Mouse (Mus musculus): ENCODE data around the gene Myh7b. TPM values are rescaled to one million over a fixed set of nuclear protein-coding genes. Genes with fewer than 3 reads are reported as not detected.

Myh7b gene
- polyA plus RNA-seq, 1 experiment from 2014 or later = 0.77 TPM

- no peak overlapping the region for H3K4me2 ChIP-seq (ENCODE audit: low read depth, low read length)
- no peaks in the 10 kb centered on the region for H3K27me3 ChIP-seq (replicated peaks; ENCODE audit: control insufficient read depth, insufficient read depth, low read length)
- WGBS = 85% methylated on average over 6 of the region's 6 CpGs
- H3K9ac ChIP-seq (ENCODE audit: low read depth, low read length) = no peak overlapping the region
- H3K9me3 ChIP-seq (ENCODE audit: control insufficient read depth, low read length) = no peaks in the 10 kb centered on the region
- H3K36me3 ChIP-seq (ENCODE audit: control insufficient read depth, insufficient read depth, low read length) = peaks cover 5% of the 10 kb centered on the region
- H3K27ac ChIP-seq (ENCODE audit: low read length) = no peak overlapping the region
- H3K4me3 ChIP-seq (ENCODE audit: low read length) = no peak overlapping the region
- no peaks in the 10 kb centered on the region for H3K4me1 ChIP-seq (ENCODE audit: control insufficient read depth, insufficient read depth, low read length)
- ATAC-seq = no peak
Measured at GRCm38 (mm10) chr2:155663910-155664460, 53.0 kb downstream of the Myh7b start.

GRCm38 (mm10) chr2:155667881-155668280, 56.9 kb downstream of the Myh7b start:
- H3K4me2 ChIP-seq (ENCODE audit: low read depth, low read length) = no peak overlapping the region
- no peak for ATAC-seq
- H3K9ac ChIP-seq (ENCODE audit: low read depth, low read length) = no peak overlapping the region
- H3K9me3 ChIP-seq (ENCODE audit: control insufficient read depth, low read length) = no peaks in the 10 kb centered on the region
- H3K4me3 ChIP-seq (ENCODE audit: low read length) = no peak overlapping the region
- H3K27me3 ChIP-seq (replicated peaks; ENCODE audit: control insufficient read depth, insufficient read depth, low read length) = no peaks in the 10 kb centered on the region
- no peak overlapping the region for H3K27ac ChIP-seq (ENCODE audit: low read length)
- peaks cover 5% of the 10 kb centered on the region; the same call in 1 of the 2 replicates for H3K36me3 ChIP-seq (ENCODE audit: control insufficient read depth, insufficient read depth, low read length)
- 97% methylated on average over 8 of the region's 8 CpGs for WGBS
- no peaks in the 10 kb centered on the region for H3K4me1 ChIP-seq (ENCODE audit: control insufficient read depth, insufficient read depth, low read length)

- Histone ChIP-seq H3K36me3 (ENCODE audit: control insufficient read depth, insufficient read depth, low read length) (peaks cover 5% of the 10 kb centered on the region; the same call in 1 of the 2 replicates), H3K27ac (ENCODE audit: low read length) (no peak overlapping the region), H3K4me2 (ENCODE audit: low read depth, low read length) (no peak overlapping the region), H3K9me3 (ENCODE audit: control insufficient read depth, low read length) (no peaks in the 10 kb centered on the region), H3K4me3 (ENCODE audit: low read length) (no peak overlapping the region), H3K27me3 (replicated peaks; ENCODE audit: control insufficient read depth, insufficient read depth, low read length) (no peaks in the 10 kb centered on the region), H3K4me1 (ENCODE audit: control insufficient read depth, insufficient read depth, low read length) (no peaks in the 10 kb centered on the region), H3K9ac (ENCODE audit: low read depth, low read length) (no peak overlapping the region)
- WGBS = 83% methylated on average over 4 of the region's 4 CpGs
- ATAC-seq = no peak
Measured at GRCm38 (mm10) chr2:155668461-155668860, 57.4 kb downstream of the Myh7b start.

GRCm38 (mm10) chr2:155671236-155671635, 60.2 kb downstream of the Myh7b start:
- WGBS = 70% methylated on average over 4 of the region's 4 CpGs
- H3K4me2 ChIP-seq (ENCODE audit: low read depth, low read length) = no peak overlapping the region
- no peak overlapping the region for H3K9ac ChIP-seq (ENCODE audit: low read depth, low read length)
- H3K27ac ChIP-seq (ENCODE audit: low read length) = no peak overlapping the region
- H3K4me3 ChIP-seq (ENCODE audit: low read length) = no peak overlapping the region
- peaks cover 5% of the 10 kb centered on the region; the same call in 1 of the 2 replicates for H3K36me3 ChIP-seq (ENCODE audit: control insufficient read depth, insufficient read depth, low read length)
- no peak for ATAC-seq
- H3K27me3 ChIP-seq (replicated peaks; ENCODE audit: control insufficient read depth, insufficient read depth, low read length) = no peaks in the 10 kb centered on the region
- H3K4me1 ChIP-seq (ENCODE audit: control insufficient read depth, insufficient read depth, low read length) = peaks cover 4% of the 10 kb centered on the region; the same call in 1 of the 2 replicates
- no peaks in the 10 kb centered on the region for H3K9me3 ChIP-seq (ENCODE audit: control insufficient read depth, low read length)

DNA sequence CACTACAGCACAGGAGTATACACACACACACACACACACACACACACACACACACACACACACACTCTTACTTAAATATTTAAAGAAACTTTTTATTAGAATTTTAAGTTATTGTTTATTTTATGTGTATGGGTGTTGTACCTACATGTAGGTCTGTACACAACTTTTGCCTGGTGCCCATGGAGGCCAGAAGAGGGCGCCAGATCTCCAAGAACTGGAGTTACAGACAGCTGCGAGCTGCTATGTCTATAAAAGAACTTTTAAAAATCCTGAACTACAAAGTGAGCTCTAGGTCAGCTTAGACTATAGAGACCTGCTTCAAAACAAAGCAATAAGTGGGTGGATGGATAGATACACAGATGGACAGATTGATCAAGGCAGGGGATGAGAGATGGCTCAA, 62.5 kb downstream of the Myh7b start:
- Histone ChIP-seq H3K4me2 (ENCODE audit: low read depth, low read length) (no peak overlapping the region), H3K4me1 (ENCODE audit: control insufficient read depth, insufficient read depth, low read length) (peaks cover 4% of the 10 kb centered on the region; the same call in 1 of the 2 replicates), H3K27ac (ENCODE audit: low read length) (no peak overlapping the region), H3K27me3 (replicated peaks; ENCODE audit: control insufficient read depth, insufficient read depth, low read length) (no peaks in the 10 kb centered on the region), H3K9ac (ENCODE audit: low read depth, low read length) (no peak overlapping the region), H3K9me3 (ENCODE audit: control insufficient read depth, low read length) (no peaks in the 10 kb centered on the region), H3K4me3 (ENCODE audit: low read length) (no peak overlapping the region), H3K36me3 (ENCODE audit: control insufficient read depth, insufficient read depth, low read length) (peaks cover 5% of the 10 kb centered on the region; the same call in 1 of the 2 replicates)
- WGBS = 29% methylated on average over 2 of the region's 2 CpGs
- no peak for ATAC-seq

DNA sequence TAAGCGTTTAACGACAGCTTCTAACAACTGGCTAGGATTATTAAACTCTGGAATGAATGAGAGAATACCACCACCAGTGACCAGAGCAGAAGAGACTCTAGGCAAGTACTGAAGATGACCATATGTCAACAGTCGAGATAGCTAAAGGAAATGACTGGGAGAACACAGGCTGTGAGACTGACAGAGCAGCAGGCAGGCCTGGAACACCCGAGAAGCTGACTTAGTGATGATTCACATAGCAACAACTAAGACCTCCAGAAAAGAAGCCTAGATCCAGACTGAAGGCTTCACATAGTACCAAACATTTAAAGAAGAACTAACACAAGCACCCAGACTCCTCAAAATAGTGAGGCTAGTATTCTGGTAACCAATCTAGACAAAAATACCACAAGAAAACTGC, 64.1 kb downstream of the Myh7b start:
- peaks cover 5% of the 10 kb centered on the region; the same call in 1 of the 2 replicates for H3K36me3 ChIP-seq (ENCODE audit: control insufficient read depth, insufficient read depth, low read length)
- no peak for ATAC-seq
- H3K27ac ChIP-seq (ENCODE audit: low read length) = no peak overlapping the region
- no peaks in the 10 kb centered on the region for H3K9me3 ChIP-seq (ENCODE audit: control insufficient read depth, low read length)
- WGBS = 48% methylated on average over 4 of the region's 4 CpGs
- H3K4me2 ChIP-seq (ENCODE audit: low read depth, low read length) = no peak overlapping the region
- H3K4me1 ChIP-seq (ENCODE audit: control insufficient read depth, insufficient read depth, low read length) = peaks cover 4% of the 10 kb centered on the region; the same call in 1 of the 2 replicates
- no peak overlapping the region for H3K4me3 ChIP-seq (ENCODE audit: low read length)
- H3K27me3 ChIP-seq (replicated peaks; ENCODE audit: control insufficient read depth, insufficient read depth, low read length) = no peaks in the 10 kb centered on the region
- no peak overlapping the region for H3K9ac ChIP-seq (ENCODE audit: low read depth, low read length)

GRCm38 (mm10) chr2:155679586-155680110, 68.6 kb downstream of the Myh7b start:
- H3K36me3 ChIP-seq (ENCODE audit: control insufficient read depth, insufficient read depth, low read length) = no peaks in the 10 kb centered on the region
- H3K9ac ChIP-seq (ENCODE audit: low read depth, low read length) = no peak overlapping the region
- ATAC-seq = no peak
- H3K9me3 ChIP-seq (ENCODE audit: control insufficient read depth, low read length) = no peaks in the 10 kb centered on the region
- no peak overlapping the region for H3K4me2 ChIP-seq (ENCODE audit: low read depth, low read length)
- no peaks in the 10 kb centered on the region for H3K27me3 ChIP-seq (replicated peaks; ENCODE audit: control insufficient read depth, insufficient read depth, low read length)
- no peak overlapping the region for H3K27ac ChIP-seq (ENCODE audit: low read length)
- H3K4me1 ChIP-seq (ENCODE audit: control insufficient read depth, insufficient read depth, low read length) = peaks cover 4% of the 10 kb centered on the region; the same call in 1 of the 2 replicates
- WGBS = 90% methylated on average over 4 of the region's 4 CpGs
- H3K4me3 ChIP-seq (ENCODE audit: low read length) = no peak overlapping the region

DNA sequence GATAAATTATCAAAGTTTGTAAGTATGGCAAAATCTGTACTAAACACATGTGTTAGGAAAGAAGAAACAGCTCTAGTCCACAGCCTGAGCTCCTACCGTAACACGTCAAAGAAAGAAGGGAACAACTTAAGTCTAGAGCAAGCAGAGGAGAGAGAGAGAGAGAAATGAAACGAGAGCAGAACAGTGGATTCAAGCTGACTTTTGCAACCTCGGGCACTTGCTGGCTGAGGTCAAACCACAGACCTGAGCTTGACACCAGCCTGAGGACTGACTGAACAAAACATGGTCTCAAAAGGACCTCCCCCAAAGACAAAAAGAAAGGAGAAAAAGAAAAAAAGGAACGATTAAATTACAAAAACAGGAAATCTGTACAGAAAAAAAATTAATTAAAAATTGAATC, 69.6 kb downstream of the Myh7b start:
- no peaks in the 10 kb centered on the region for H3K36me3 ChIP-seq (ENCODE audit: control insufficient read depth, insufficient read depth, low read length)
- H3K9me3 ChIP-seq (ENCODE audit: control insufficient read depth, low read length) = no peaks in the 10 kb centered on the region
- H3K4me2 ChIP-seq (ENCODE audit: low read depth, low read length) = no peak overlapping the region
- ATAC-seq = no peak
- no peak overlapping the region for H3K9ac ChIP-seq (ENCODE audit: low read depth, low read length)
- no peaks in the 10 kb centered on the region for H3K27me3 ChIP-seq (replicated peaks; ENCODE audit: control insufficient read depth, insufficient read depth, low read length)
- no peak overlapping the region for H3K4me3 ChIP-seq (ENCODE audit: low read length)
- H3K4me1 ChIP-seq (ENCODE audit: control insufficient read depth, insufficient read depth, low read length) = no peaks in the 10 kb centered on the region
- no peak overlapping the region for H3K27ac ChIP-seq (ENCODE audit: low read length)
- WGBS = 68% methylated on average over 5 of the region's 5 CpGs

- Histone ChIP-seq H3K36me3 (ENCODE audit: control insufficient read depth, insufficient read depth, low read length) (no peaks in the 10 kb centered on the region), H3K4me3 (ENCODE audit: low read length) (no peak overlapping the region), H3K9me3 (ENCODE audit: control insufficient read depth, low read length) (no peaks in the 10 kb centered on the region), H3K4me1 (ENCODE audit: control insufficient read depth, insufficient read depth, low read length) (no peaks in the 10 kb centered on the region), H3K4me2 (ENCODE audit: low read depth, low read length) (no peak overlapping the region), H3K27ac (ENCODE audit: low read length) (no peak overlapping the region), H3K27me3 (replicated peaks; ENCODE audit: control insufficient read depth, insufficient read depth, low read length) (no peaks in the 10 kb centered on the region), H3K9ac (ENCODE audit: low read depth, low read length) (no peak overlapping the region)
- WGBS = 65% methylated on average over 8 of the region's 8 CpGs
- no peak for ATAC-seq
Measured at GRCm38 (mm10) chr2:155681194-155681593, 70.2 kb downstream of the Myh7b start.

DNA sequence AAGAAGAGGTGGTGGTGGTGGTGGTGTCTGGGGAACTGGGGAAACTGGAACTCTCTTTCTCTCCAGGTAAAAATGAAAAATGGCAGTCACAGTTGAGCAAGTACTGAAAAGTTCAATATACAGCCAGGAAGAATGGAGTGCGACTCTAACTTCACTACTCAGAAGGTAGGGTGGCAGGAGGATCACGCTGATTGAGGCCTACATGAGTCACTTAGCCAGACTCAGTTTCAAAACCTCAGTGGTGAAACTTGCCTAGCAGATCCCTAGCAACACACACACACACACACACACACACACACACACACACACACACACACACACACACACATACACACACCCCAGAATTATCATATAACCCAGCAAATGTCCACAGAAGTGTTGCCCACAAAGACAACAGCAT, 70.9 kb downstream of the Myh7b start:
- ATAC-seq = no peak
- Histone ChIP-seq H3K4me1 (ENCODE audit: control insufficient read depth, insufficient read depth, low read length) (no peaks in the 10 kb centered on the region), H3K27me3 (replicated peaks; ENCODE audit: control insufficient read depth, insufficient read depth, low read length) (no peaks in the 10 kb centered on the region), H3K4me3 (ENCODE audit: low read length) (no peak overlapping the region), H3K4me2 (ENCODE audit: low read depth, low read length) (no peak overlapping the region), H3K9me3 (ENCODE audit: control insufficient read depth, low read length) (no peaks in the 10 kb centered on the region), H3K27ac (ENCODE audit: low read length) (no peak overlapping the region), H3K36me3 (ENCODE audit: control insufficient read depth, insufficient read depth, low read length) (no peaks in the 10 kb centered on the region), H3K9ac (ENCODE audit: low read depth, low read length) (no peak overlapping the region)
- WGBS = 91% methylated on average over 2 of the region's 2 CpGs
